Mouse (Mus musculus): ENCODE measurements at regions not wholly inside any gene's neighbourhood (a gene's known extent, or its start where the extent isn't known, plus 50 kb on each side); places are given as distances from the start of the nearest gene placed in this dataset.

- Histone ChIP-seq H3K4me3 (ENCODE audit: insufficient read depth, low read length) (no peak overlapping the region), H3K4me1 (ENCODE audit: control insufficient read depth, insufficient read depth, low read length) (no peaks in the 10 kb centered on the region), H3K27ac (ENCODE audit: insufficient read depth, low read length) (no peak overlapping the region)
- no peak for TF ChIP-seq POLR2A (IDR thresholded peaks at IDR 0.05; ENCODE audit: extremely low read depth, insufficient read depth, low read length)
- no peak for TF ChIP-seq CTCF (IDR thresholded peaks at IDR 0.05; ENCODE audit: extremely low read depth, insufficient read depth, low read length)
These were observed 53.4 kb upstream of the Mbnl1 start for GRCm38 (mm10) chr3:60419216-60419615.

Data from cortical plate, adult 2 months (tissue).